Mouse (Mus musculus) skeletal muscle tissue, adult 2 months (tissue): ENCODE results near the gene Cox20.
A peak's percentile ranks its signal among the peaks of the same experiment; 100 is the strongest.
"Not testable (repeated sequence)": the region's sequence is repeated elsewhere in the genome, so short reads cannot be mapped to it uniquely, and the experiment has no call there.

ENCODE experiments used
- DNase-seq: peaks from one replicate; pipeline ENCODE4 v3.0.0-alpha.2; 2012; ENCODE audit warnings: low read depth, low spot score

The Cox20 gene

GRCm38 (mm10) chr1:178320038-178320722, 1.2 kb downstream of the Cox20 start:
- no peak for DNase-seq

DNA sequence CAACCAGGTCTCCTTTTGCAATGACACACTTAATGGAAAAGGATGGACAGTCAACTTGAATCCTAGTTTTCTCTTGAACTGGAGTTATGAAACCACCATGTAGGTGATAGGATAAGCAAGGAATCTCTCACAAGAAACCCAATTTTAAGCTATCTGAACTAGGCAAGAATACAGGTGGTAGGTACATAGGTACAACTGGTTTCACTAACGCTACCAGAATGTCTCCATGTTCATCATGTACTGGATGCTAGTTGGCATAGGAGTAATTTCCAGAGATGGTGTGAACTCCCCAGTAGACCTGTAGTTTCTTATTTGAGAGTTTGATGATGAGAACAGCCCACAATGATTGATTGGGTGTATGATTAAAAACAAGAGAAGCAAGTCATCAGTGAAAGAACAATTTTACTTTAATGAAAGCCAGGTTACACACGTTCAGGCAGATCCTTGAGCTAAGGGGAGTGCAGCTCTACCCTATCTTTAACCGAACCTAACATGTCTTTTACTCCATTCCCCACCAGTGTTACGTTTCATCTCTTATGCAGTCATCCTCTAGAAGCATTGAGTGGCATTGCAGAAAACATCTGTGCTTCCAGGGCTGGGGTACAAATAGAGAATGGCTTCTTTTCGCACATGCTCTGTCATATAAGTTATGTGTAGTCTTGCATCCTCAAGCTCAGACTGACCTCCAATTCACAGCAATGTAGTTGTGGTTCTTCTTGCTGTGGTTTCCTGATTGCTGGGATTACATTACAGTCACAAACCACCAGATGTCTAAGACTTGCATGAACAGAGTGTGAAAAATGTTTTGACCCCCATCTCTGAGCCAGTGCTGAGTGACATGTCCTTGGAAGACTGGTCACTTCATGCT, 2.0 kb downstream of the Cox20 start:
- no peak for DNase-seq

GRCm38 (mm10) chr1:178321730-178322357, 2.9 kb downstream of the Cox20 start:
- no peak for DNase-seq

- no peak for DNase-seq
These were observed 4.3 kb downstream of the Cox20 start for GRCm38 (mm10) chr1:178323235-178323634.

- no peak for DNase-seq
These were observed 5.6 kb downstream of the Cox20 start for GRCm38 (mm10) chr1:178324568-178324967.

DNA sequence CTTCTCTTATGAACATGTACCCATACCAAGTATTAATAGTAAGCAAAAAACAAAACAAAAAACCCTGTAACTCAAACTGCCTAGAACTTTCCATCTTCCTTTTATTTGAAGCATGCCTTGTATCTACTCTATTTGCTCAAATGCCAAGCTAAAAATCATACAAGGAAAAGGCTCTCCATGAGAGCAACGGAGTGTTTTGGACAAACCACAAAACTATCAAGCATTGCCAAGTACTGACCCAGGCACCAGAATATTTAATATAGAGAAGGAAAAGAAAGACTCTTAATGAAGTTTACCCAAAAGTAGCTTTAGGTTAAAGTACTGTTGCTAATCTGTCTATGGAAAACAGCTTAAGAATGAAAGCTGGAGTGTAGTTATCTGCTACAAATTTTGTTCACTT, 7.4 kb downstream of the Cox20 start:
- DNase-seq, result no peak

DNA sequence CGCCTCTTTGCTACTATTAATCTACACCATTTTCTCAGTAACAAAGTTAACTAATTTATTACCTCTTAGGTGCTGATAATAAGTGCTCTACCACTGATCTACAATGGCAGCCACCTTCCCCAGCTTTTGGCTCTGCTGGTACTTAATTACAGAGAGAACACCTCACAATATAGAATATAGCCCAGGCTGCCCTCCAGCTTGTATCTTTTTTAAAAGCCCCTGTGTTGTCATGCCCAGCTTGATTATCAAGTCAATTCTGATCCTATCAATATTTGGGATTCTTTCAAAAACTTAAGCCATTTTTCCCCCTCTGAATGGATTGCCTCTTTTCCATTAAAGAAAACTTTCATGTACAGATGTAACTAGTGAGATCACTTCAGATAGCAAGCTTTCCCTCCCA, 8.0 kb downstream of the Cox20 start:
- no peak for DNase-seq

- no peak for DNase-seq
These were observed 10.1 kb downstream of the Cox20 start for GRCm38 (mm10) chr1:178329017-178329416.

DNA sequence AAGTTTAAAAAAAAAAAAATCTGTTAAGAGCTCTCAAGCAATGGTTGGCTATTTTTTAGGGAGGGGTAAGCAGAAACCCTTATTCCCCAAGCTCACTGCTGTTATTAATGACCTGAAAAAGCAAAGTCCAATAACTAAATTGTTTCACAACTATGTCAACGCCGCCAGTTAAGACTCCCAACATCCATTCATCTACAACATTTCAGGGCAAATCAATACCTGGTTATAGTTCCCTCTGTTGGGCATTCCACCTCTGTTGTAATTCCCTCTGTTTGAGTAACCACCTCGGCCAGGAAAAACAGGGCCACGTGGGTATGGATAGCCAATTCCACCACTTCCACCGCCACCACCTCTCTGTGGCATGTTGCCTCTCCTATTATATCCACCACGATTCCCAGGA, 11.0 kb downstream of the Cox20 start:
- DNase-seq, result no peak

- DNase-seq, result no peak
These were observed 16.9 kb downstream of the Cox20 start for GRCm38 (mm10) chr1:178335860-178336261.

GRCm38 (mm10) chr1:178336289-178336775, 17.4 kb downstream of the Cox20 start:
- DNase-seq, result peak; percentile 95

- DNase-seq, result no peak
These were observed 18.0 kb downstream of the Cox20 start for GRCm38 (mm10) chr1:178336777-178337481.

- peak; percentile 97 for DNase-seq
These were observed 18.8 kb downstream of the Cox20 start, which contains the start of gene Hnrnpu for GRCm38 (mm10) chr1:178337551-178338317. Gene Hnrnpu (minus strand): TSS chr1:178337797.

GRCm38 (mm10) chr1:178338318-178338641, 19.4 kb downstream of the Cox20 start:
- no peak for DNase-seq

- no peak for DNase-seq
These were observed 21.3 kb downstream of the Cox20 start for GRCm38 (mm10) chr1:178340213-178340612.

DNA sequence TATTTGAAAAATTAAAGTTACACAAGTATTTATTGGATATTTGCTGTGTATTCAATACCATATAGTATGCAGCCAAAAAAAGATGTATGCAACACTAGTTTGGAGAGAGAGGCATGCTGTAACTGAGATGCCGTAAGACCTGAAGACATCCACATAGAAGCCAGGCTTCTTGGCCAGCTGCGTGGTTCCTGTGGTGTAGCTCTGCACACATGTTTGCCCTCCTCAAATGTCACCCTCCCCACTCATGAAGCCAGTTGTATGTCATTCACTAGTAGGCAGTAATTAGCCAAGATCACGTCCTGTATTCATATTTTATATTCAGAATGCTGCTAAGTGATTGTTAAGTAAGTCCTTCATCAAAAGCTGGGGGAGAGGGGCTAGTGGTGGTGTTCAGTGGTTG, 22.5 kb downstream of the Cox20 start:
- DNase-seq, result no peak

GRCm38 (mm10) chr1:178342063-178342462, 23.1 kb downstream of the Cox20 start:
- DNase-seq, result no peak

DNA sequence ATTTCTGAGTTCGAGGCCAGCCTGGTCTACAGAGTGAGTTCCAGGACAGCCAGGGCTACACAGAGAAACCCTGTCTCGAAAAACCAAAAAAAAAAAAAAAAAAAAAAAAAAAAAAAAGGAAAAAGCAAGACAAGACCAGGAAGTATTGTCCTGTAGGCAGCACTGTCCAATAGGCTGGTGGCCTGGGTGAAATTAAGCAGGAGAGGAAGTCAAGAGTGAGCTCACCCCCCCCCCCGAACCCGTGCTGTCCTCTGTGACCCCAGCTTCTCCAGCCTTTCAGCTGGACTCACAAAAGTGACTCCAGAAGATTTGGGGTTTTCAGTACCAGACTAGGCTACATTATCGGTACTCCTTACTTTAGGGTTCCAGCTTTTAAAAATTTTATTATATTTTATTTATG, 23.7 kb downstream of the Cox20 start:
- DNase-seq, result no peak

GRCm38 (mm10) chr1:178344071-178344805, 25.3 kb downstream of the Cox20 start:
- DNase-seq, result not testable (repeated sequence)

- DNase-seq, result no peak
These were observed 31.9 kb downstream of the Cox20 start for GRCm38 (mm10) chr1:178350792-178351191.
